Mouse (Mus musculus) MEL (cell line): ENCODE results near the gene Chd1l.

Experiments used
- CHD2 ChIP-seq: IDR thresholded peaks from 2 replicates; pipeline ENCODE4 v1.6.1; 2011; ENCODE audit warnings: low read length, improper control_type of control experiment
- CTCF ChIP-seq, 3 experiments: IDR thresholded peaks in 2 of 3; conservative IDR thresholded peaks in 1 of 3; 2 replicates each; pipeline ENCODE4 v1.5.1; 2011 to 2012; ENCODE audit warnings: low read length in 3 of 3, low read depth in 2 of 3, mild to moderate bottlenecking in 2 of 3, improper control_type of control experiment in 1 of 3, inconsistent platforms in 1 of 3, mixed read lengths in 1 of 3, moderate library complexity in 1 of 3; ENCODE audit not compliant: control insufficient read depth in 1 of 3, insufficient read depth in 1 of 3, poor library complexity in 1 of 3, severe bottlenecking in 1 of 3
- MAX ChIP-seq: IDR thresholded peaks from 2 replicates; pipeline ENCODE4 v1.6.1; 2011; ENCODE audit warnings: low read length, improper control_type of control experiment
- POLR2AphosphoS2 ChIP-seq: IDR thresholded peaks from 2 replicates; pipeline ENCODE4 v1.6.1; 2011; ENCODE audit warnings: low read length, improper control_type of control experiment
- RCOR1 ChIP-seq: IDR thresholded peaks from 2 replicates; pipeline ENCODE4 v1.6.1; 2012; ENCODE audit warnings: low read depth, mild to moderate bottlenecking, inconsistent platforms, low read length, improper control_type of control experiment
- USF1 ChIP-seq: IDR thresholded peaks from 2 replicates; pipeline ENCODE4 v1.6.1; 2014; ENCODE audit warnings: low read depth, mild to moderate bottlenecking, inconsistent platforms, low read length, improper control_type of control experiment, moderate library complexity
- ZC3H11A ChIP-seq: IDR thresholded peaks from 2 replicates; pipeline ENCODE4 v1.6.1; 2012; ENCODE audit warnings: low read depth, mild to moderate bottlenecking, inconsistent platforms, low read length, improper control_type of control experiment

GRCm38 (mm10) chr3:97617091-97617825 is 7.3 kb upstream of the Chd1l start:
- TF ChIP-seq CTCF (IDR thresholded peaks at IDR 0.05 in 2 of 3, conservative IDR thresholded peaks at IDR 0.05 in 1 of 3; ENCODE audit: control insufficient read depth in 1 of 3, insufficient read depth in 1 of 3, low read depth in 2 of 3, low read length in 3 of 3, poor library complexity in 1 of 3, severe bottlenecking in 1 of 3) (no peak), POLR2AphosphoS2 (no peak), USF1 (no peak), MAX (peak; percentile 55; the same call in 1 of the 2 replicates), CHD2 (no peak), ZC3H11A (no peak), RCOR1 (no peak)
